Mouse (Mus musculus) adrenal gland, postnatal 25 days (tissue): ENCODE data around the gene Twf2. TPM values are rescaled to one million over a fixed set of nuclear protein-coding genes. Genes with fewer than 3 reads are reported as not detected.

Source experiments
- DNase-seq: peaks from one replicate; pipeline ENCODE4 v3.0.0; 2021; ENCODE audit warnings: mixed read lengths
- total RNA-seq: library from RNA; stranded (reverse); gene quantifications from 2 replicates; pipeline ENCODE4 v1.2.3, GENCODE M21; 2021

Gene Twf2
- total RNA-seq, 1 experiment from 2014 or later: 128 TPM

DNA sequence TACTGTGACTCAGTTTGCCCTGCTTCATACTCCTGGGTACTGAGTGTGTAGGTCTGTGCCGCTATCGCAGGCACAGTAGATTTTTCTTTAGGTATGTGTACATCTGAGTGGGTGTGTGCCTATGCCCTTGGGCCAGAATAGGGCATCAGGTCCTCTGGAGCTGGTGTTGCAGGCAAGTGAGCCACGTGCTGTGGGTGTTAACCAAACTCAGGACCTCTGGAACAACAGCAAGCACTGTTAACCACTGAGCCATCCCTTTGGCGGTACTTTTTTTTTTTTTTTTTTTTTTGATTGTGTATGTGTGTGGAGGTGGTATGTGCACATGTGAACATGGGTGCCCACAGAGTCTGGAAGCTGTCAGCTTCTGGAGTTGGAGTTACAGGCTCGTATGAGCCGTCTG, 25.1 kb upstream of the Twf2 start:
- no peak for DNase-seq

- no peak for DNase-seq
Observed at GRCm38 (mm10) chr9:106179454-106179853, 23.5 kb upstream of the Twf2 start.

DNA sequence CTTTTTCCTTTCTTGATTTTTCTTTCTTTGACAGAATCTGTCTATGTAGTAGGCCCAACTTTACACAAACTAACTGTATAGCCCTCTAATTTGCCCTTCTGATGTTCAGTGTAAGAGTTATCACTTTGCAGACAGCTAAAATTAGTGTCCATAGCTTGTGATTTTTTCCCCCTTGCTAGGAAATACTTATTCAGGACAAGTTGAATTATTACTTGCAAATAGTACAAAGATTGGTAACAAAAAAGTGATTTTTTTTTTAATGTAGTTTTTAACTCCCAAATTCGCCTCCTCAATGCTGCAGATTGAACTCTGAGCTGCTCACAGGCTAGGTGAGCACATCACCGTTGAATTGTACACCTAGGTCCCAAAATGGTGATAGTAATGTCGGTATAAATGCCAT, 22.9 kb upstream of the Twf2 start:
- no peak for DNase-seq

DNA sequence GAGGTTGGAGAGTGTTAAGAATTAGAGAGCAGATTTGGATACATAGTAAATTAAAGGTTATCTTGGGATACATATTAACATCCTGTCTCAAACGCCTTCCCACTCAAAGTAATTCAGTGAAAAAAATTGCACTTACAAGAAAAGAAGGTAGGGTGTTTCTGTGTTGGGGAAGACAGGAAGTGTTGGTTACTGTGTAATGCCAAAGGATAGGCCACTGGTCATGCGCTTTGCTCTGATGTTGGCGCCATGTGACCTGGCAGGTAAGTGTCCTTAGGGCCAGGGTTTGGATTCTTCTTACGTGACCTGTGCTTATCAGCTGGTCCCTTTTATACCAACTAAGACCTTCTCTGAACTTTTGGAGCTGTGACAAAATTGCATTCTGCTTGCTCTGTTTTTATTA, 20.8 kb upstream of the Twf2 start:
- DNase-seq: no peak

GRCm38 (mm10) chr9:106183996-106184395, 18.9 kb upstream of the Twf2 start:
- no peak for DNase-seq

- no peak for DNase-seq
Observed at GRCm38 (mm10) chr9:106191355-106191754, 11.6 kb upstream of the Twf2 start.

DNA sequence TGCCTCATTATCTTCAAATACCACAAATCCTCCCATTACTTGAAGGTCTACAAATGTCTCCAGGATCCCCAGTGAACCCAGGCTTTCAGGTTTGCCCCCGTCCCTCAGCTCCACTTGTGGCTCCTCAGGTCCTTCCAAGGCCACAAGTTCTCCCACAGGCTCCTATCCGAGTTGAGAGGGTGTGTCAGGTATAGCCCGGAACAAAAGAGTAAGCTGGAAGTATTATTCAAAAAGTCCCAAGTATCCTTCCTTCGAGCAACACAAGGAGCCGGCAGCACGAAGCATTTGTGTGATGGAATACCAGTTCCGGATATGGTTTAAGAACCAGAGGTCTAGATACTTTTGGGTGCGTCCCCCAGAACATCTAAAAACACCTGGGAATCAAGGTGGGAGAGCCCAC, 10.9 kb upstream of the Twf2 start:
- no peak for DNase-seq

DNA sequence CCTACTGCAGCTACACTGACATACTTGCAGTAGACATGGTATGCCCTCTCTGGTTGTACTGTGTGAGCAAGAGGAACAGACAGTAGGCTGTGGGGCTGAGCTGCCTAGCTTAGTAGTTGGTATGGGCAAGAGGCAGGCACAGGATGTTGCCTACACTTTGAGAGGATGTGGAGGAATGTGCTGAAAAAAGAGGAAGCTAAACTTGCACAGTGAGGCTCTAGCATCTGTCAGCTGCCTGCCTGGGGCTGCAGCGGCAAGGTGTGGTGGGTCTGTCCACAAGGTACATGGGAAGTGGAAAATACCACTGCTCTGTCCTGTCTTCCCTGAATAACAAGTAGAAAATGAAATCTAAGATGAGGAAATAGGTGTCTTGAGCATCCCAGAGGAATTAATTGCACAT, 9.9 kb upstream of the Twf2 start:
- no peak for DNase-seq

DNA sequence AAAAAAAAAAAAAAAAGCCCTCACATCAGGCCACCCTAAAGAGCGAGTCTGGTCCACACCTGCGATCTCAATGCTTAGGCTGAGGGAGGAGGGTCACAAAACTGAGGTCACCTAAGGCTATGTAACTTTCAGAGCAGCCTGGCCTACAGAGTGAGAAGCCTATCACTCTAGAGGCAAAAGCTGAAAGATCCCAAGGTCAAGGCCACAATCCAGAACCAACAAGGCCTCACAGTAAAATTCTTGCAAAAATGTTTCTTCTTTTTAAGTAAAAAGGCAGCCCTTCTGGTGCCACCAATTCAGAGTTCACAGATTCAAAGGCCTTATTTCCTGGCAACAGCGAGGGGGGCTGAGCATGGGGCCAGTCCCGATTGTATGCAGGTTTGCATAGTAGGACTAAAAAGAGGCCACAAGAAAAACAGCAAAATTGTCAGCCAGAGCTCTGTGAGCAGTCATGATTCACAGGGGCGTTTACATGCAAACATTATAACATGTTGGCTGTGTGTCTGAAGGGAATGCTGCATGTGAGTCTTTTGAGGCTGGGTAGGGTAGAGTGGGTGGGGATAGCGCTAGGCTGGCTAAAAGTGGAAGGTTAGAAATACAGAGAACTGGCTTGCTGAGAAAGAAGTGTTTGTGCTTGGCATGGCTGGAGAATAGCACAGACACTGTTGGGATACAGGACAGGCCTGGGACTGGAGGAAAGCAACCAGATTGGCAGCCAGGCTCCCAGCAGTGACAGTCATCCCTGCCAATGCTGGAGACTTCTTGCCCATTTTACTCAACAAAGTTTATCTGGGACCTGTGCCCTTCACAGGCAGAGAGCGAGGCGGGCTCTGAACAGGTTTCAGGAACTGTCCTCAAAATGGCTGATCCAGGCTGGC, 8.7 kb upstream of the Twf2 start:
- DNase-seq: no peak

- DNase-seq: no peak
Observed at GRCm38 (mm10) chr9:106195693-106196092, 7.2 kb upstream of the Twf2 start.

DNA sequence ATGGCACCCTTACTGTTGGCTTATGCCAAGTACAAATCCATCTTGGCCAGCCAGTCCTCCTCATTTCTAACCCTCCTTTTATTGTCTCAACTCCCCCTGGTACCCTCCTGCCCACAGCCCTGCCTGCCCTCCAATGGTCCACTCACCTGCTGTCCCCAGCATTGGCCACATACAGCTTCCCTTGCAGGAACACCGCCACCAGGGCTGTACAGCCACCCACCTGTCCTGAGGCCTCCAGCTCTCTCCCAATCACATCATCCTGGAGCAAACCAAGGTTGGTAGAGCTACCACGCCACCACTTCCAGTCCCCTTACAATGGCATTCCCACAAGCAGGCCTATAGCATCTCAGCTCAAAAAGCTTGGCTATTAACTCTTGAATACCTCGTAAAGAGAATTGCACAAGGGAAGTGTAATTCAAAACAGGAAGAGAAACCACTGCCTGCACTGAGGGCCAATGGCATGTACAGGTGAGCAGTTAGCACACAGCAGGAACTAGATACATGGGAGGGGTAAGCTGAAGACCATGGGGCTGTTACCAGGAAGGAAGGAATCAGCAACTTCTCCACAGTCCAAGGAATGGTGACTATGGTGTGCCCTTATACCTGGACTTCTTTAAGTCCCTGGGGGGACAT, 5.7 kb upstream of the Twf2 start:
- DNase-seq: no peak

DNA sequence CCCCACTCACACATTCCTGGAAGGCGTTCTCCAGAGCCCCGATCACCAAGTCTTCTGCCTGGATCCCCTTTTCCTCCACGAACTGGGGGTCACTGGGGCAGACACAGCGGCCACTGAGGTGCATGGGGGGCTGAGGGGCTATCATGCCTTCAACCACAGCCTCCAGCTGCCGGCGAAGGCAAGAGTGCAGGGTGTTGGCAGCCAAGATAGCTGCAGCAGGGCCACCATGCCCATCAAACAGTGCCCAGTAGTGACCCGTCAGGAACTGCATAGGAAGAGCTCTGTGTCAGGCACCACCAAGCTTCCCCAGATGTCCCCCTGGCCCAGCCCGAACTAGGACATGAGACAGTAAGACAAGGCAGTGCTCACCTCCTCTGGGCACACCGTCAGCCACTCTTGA, 5.2 kb upstream of the Twf2 start:
- no peak for DNase-seq

GRCm38 (mm10) chr9:106198962-106199458, 3.9 kb upstream of the Twf2 start:
- DNase-seq: peak; percentile 88

GRCm38 (mm10) chr9:106199535-106200272, 3.2 kb upstream of the Twf2 start, which contains the start of gene Ppm1m:
TSS of gene Ppm1m (minus strand) at chr9:106199746.
- DNase-seq: no peak

DNA sequence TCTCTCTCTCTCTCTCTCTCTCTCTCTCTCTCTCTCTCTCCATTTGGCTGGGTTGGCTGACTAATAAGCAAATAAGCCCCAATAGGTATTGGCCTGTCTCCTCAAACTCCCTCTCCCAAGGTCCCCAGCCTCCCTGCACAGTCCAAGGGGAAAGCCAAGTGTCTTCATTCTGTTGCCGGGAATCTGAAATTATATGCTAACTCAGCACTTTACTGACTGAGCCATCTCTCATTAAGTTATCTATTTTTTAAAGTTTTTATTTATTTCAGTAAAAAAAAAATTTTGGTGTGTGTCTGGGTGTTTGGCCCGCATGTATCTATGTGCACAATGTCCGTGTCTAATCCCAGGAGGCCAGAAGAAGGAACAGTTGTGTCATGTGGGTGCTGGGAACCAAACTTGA, 1.0 kb upstream of the Twf2 start:
- no peak for DNase-seq

DNA sequence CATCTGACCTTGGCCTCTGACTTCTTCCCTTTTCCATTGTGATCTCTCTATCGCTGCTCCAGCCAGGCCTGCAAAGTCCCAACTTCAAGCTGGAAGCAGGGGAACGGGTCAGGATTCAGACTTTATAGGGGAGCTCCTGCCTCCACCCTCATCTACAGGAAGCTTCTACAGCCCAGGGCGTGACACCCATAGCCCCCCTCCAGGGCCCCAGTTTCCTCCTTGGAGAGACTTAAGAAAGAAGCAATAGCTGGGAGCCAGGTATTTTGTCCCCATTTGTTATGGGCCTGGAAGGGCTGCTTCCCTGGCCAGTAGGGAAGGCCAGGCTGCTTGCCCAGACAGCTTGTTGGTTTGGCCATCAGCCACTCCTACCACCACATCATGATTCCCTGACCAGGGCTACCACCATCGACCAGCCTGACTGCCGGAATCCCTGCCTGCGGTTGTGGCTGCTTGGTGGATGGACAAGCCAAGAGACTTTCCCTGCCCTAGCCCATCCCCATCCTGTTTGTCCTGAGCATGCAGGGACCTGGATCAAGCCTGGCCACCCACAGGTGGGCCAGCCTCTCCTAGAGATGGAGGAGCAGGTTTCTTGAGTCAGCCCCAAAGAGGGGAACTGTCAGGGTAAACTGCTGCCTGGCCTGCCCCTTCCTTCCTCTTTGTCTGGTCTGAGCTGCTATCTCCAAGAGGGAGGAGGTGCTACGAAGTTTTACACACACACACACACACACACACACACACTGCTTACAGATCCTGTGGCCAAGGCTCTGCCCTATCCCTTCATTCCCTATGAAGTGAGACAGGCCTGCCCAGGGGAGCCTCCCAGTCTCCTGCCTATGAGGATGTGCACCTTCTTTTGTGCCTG, 1.3 kb downstream of the Twf2 start:
- DNase-seq: no peak

GRCm38 (mm10) chr9:106205713-106206290, 2.9 kb downstream of the Twf2 start:
- peak; percentile 50 for DNase-seq

DNA sequence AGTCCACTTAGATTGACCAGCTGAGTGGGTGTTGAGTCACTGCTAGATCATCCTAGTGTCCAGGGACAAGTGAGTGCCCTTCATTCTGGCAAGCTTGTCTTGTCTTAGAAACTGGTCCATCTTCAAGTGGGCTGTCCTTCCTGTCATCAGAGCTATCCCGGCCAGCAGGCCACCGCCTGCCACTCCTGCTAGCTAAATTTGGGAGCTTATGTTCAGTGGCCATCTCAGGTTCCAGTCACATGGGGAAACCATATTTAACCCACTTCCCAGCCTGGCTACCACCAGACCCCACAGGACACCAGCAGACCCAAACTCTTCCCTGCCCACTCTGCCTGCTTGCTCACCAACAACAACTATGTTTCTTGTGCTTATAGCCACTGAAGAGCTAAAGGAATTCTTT, 3.6 kb downstream of the Twf2 start:
- no peak for DNase-seq

GRCm38 (mm10) chr9:106208181-106208580, 5.3 kb downstream of the Twf2 start:
- no peak for DNase-seq

GRCm38 (mm10) chr9:106209954-106210353, 7.0 kb downstream of the Twf2 start:
- DNase-seq: no peak

GRCm38 (mm10) chr9:106210853-106211609, 8.1 kb downstream of the Twf2 start:
- DNase-seq: no peak
